Mouse (Mus musculus) right cerebral cortex, postnatal 10 days (tissue): ENCODE measurements around the gene Csrnp1.

Experiments used
- DNase-seq, 2 experiments: peaks; one replicate each; pipeline ENCODE4 v3.0.0; 2021; ENCODE audit warnings: low spot score in 2 of 2

Gene Csrnp1

DNA sequence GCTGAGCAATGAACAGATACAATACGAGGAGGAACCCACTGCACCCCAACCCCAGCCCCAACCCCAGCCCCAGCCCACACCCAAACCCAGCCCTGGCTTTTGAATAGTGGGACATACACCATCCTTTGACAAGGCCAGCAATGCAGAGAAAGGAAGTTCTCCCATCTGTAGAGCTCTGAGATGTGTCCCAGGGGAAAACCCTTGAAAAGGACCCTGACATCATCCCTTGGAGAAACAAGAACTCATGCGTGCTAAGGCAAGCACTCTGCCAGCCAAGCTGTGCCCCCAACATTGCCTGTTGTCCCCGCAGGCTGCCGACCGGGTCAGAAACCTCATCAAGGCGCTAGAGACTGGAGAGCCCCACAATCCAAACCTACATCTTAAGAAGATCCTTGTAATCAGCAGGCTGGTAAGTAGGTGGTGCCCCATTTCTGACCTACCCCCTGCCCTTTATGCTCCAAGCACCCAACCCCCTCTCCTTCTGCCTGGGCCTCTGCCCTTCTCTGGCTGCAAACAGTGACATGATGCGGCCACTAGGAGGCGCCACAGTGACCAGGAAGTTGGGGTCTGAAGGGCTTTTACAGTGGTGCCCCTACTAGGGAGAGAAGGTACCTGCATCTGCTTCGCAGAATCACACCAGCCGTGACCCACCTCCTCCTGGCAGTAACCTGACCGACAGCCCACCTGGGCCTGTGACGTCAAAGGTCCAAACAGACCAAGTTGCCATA is 39.1 kb downstream of the Csrnp1 start:
- DNase-seq: no peak

- no peak for DNase-seq
Measured at GRCm38 (mm10) chr9:119943326-119943725, 41.1 kb downstream of the Csrnp1 start.

DNA sequence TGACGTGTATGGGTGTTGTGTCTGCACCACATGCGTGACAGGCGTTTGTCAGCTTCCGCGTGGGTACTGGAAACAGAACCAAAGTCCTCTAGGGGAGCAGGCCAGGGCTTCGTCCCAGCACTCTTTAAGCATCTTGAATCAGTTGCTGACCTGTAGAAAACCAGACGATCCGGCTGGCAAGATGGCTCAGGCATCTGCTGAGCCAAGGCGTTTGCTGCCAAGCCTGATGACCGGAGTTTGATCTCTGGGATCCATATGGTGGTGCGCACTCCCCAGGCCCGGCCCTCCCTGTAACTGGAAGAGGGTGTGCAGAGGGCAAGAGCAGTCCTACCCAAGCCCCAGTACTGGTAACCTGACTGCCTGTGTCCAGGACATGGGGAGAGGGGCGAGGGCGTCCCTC is 42.6 kb downstream of the Csrnp1 start:
- DNase-seq: no peak

- DNase-seq: no peak
Measured at GRCm38 (mm10) chr9:119941407-119941806, 43.1 kb downstream of the Csrnp1 start.

GRCm38 (mm10) chr9:119939646-119940045 is 44.8 kb downstream of the Csrnp1 start:
- no peak for DNase-seq

GRCm38 (mm10) chr9:119938496-119938895 is 46.0 kb downstream of the Csrnp1 start:
- no peak for DNase-seq

GRCm38 (mm10) chr9:119937005-119937773 is 47.3 kb downstream of the Csrnp1 start, which contains the start of the genes Gorasp1 and Ttc21a:
Gene Gorasp1, minus strand, starts transcription at chr9:119937565.
Gene Ttc21a, plus strand, starts transcription at chr9:119937606.
- peak; percentile 96 for DNase-seq

- no peak for DNase-seq
Measured at GRCm38 (mm10) chr9:119933675-119934074, 50.8 kb downstream of the Csrnp1 start.

DNA sequence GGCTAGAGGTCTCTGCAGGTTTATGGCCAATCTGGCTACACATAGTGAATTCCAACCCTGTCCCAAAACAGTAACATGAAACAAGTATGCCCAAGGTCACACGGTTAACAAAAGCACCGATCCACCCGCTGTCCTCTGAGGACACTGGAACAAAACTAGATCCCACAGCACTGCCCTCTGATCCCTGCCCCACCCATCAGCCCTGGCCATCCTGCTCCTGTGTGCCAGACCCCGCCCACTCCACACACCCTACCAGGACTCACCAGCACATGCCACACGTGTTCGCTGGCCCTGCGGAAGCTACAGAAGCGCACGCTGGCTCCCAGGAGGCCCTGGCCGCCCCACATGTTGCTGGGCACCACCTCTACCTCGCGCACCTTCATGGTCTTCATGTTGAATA is 52.1 kb downstream of the Csrnp1 start:
- DNase-seq: no peak

GRCm38 (mm10) chr9:119926497-119926896 is 58.0 kb downstream of the Csrnp1 start:
- no peak for DNase-seq

GRCm38 (mm10) chr9:119925729-119926128 is 58.7 kb downstream of the Csrnp1 start:
- no peak for DNase-seq

GRCm38 (mm10) chr9:119925120-119925657 is 59.3 kb downstream of the Csrnp1 start:
- DNase-seq: no peak

DNA sequence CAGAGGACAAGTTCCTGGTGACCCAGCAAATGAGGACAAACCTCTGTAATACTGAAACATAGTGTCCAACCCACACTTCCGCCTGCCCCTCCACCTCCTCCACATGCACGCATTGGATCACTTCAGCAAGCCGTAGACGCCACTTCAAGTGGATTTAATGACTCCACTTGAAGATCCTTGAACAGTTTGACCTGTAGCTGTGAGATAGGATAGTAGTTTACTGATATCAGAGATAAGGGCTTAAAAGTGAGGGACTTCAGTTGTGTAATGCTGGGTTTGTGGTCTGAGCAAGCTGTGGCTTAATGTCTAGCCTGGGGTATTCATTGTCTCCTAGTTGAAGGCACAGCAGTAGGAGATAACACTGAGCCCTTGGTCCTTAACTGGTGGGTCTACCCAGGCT is 61.0 kb downstream of the Csrnp1 start:
- no peak for DNase-seq
